Mouse (Mus musculus) limb, embryonic 10.5 days (tissue): ENCODE data around the gene Nostrin. TPM values are rescaled to one million over a fixed set of nuclear protein-coding genes. Genes with fewer than 3 reads are reported as not detected.

Experiments
- DNase-seq: peaks from one replicate; pipeline ENCODE4 v3.0.0-alpha.2; 2017; ENCODE audit warnings: low spot score
- H3K27ac ChIP-seq: fragments of 300-500 bp; sonication (generic); 2 replicates; pipeline ENCODE4 v1.5.1; 2016; ENCODE audit warnings: mild to moderate bottlenecking
- H3K27me3 ChIP-seq: fragments of 300-500 bp; sonication (generic); 2 replicates; pipeline ENCODE4 v1.6.1; 2016; ENCODE audit warnings: low read depth, mild to moderate bottlenecking; ENCODE audit not compliant: poor library complexity, severe bottlenecking
- H3K36me3 ChIP-seq: fragments of 300-500 bp; sonication (generic); 2 replicates; pipeline ENCODE4 v1.6.1; 2016; ENCODE audit warnings: mild to moderate bottlenecking, moderate library complexity
- H3K4me1 ChIP-seq: fragments of 300-500 bp; sonication (generic); 2 replicates; pipeline ENCODE4 v1.6.1; 2016
- H3K4me3 ChIP-seq: fragments of 300-500 bp; sonication (generic); 2 replicates; pipeline ENCODE4 v1.5.1; 2016; ENCODE audit warnings: mild to moderate bottlenecking, moderate library complexity
- H3K9me3 ChIP-seq: fragments of 300-500 bp; sonication (generic); replicated peaks from 2 replicates; pipeline ENCODE4 v1.6.1; 2016; ENCODE audit warnings: mild to moderate bottlenecking
- WGBS: fragments of 180-500 bp; shearing (Covaris S2); methylation state at CpG from one replicate; pipeline ENCODE4 v1.1.7; 2016; 5-methylcytosine and 5-hydroxymethylcytosine counted together
- polyA plus RNA-seq: library from polyadenylated mRNA; unstranded; fragments of >200 nt; fragmentation: Nextera tagmentation; extraction: Ambion mirVana; gene quantifications from 2 replicates; pipeline ENCODE4 v1.2.1, GENCODE M21; 2016

Nostrin gene
- polyA plus RNA-seq, 1 experiment from 2014 or later = 1.4 TPM

- 62% methylated on average over 9 of the region's 9 CpGs for WGBS
- Histone ChIP-seq H3K27ac (peak overlapping the region; percentile 46; the same call in 1 of the 2 replicates), H3K36me3 (no peaks in the 10 kb centered on the region), H3K4me3 (no peak overlapping the region), H3K9me3 (no peaks in the 10 kb centered on the region), H3K27me3 (no peaks in the 10 kb centered on the region), H3K4me1 (peaks cover 27% of the 10 kb centered on the region)
- no peak for DNase-seq
Observed at GRCm38 (mm10) chr2:69134937-69135336, 663 bp upstream of the Nostrin start.

DNA sequence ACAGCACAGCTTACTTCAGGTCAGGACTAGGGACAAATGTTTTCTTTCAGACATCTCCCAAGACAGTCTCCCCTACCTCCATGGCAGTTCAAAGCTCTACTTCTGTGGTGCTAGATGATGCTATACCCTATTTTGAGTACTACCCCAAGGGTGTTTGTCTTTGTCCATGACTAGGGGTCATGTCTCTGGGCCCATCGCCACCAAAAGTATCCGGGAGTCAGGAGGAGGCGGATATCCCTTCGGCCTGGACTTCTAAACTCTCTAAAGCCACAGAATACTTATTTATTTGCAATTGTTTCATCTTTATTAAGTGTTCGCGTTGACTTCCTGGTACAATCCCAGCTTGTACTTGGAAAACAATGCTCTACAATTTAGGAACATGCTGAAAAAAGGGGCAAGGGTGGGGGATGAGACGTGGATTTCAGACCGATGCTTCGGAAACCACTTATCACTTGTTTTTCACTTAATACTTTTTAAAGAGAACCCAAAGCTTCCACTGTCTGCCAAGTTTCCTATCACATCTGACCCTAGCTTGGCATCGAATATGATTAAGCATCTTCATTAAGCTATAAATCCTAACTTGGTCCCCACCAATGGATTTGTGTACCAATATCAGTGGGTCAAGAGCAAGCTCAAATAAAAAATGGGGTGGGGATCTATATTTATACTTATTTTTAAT, 1.9 kb downstream of the Nostrin start:
- no peak overlapping the region for H3K4me3 ChIP-seq
- no peaks in the 10 kb centered on the region for H3K27me3 ChIP-seq
- no peak overlapping the region for H3K27ac ChIP-seq
- H3K4me1 ChIP-seq = peaks cover 22% of the 10 kb centered on the region
- no peaks in the 10 kb centered on the region for H3K36me3 ChIP-seq
- WGBS = 91% methylated on average over 10 of the region's 10 CpGs
- DNase-seq = no peak
- H3K9me3 ChIP-seq = no peaks in the 10 kb centered on the region

- H3K36me3 ChIP-seq = no peaks in the 10 kb centered on the region
- DNase-seq = no peak
- 84% methylated on average over 4 of the region's 4 CpGs for WGBS
- H3K4me3 ChIP-seq = no peak overlapping the region
- no peaks in the 10 kb centered on the region for H3K9me3 ChIP-seq
- no peaks in the 10 kb centered on the region for H3K27me3 ChIP-seq
- no peak overlapping the region for H3K27ac ChIP-seq
- peaks cover 22% of the 10 kb centered on the region for H3K4me1 ChIP-seq
Observed at GRCm38 (mm10) chr2:69138759-69139158, 3.2 kb downstream of the Nostrin start.

DNA sequence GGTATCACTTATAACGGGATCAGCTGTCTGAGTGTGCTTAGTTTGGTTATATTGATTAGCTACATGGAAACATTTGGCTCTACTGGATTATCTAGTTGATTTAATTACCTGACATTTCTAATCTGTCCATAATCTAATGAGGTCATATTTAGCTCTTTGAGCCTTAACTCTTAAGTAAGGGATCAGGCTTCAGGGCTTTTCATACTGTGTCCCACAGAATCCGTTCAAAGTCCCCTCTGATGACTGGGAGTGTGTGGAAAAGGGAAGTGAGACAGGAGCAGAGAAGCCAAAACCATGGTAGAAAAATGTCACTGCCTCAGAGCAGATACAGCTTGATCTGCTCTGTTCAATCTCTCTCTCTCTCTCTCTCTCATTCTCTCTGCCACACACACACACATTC, 4.6 kb downstream of the Nostrin start:
- Histone ChIP-seq H3K4me1 (peaks cover 11% of the 10 kb centered on the region), H3K27me3 (no peaks in the 10 kb centered on the region), H3K27ac (no peak overlapping the region), H3K36me3 (no peaks in the 10 kb centered on the region), H3K9me3 (no peaks in the 10 kb centered on the region), H3K4me3 (no peak overlapping the region)
- 77% methylated on average over 2 of the region's 2 CpGs for WGBS
- no peak for DNase-seq

- peaks cover 5% of the 10 kb centered on the region for H3K4me1 ChIP-seq
- H3K9me3 ChIP-seq = no peaks in the 10 kb centered on the region
- no peak overlapping the region for H3K4me3 ChIP-seq
- WGBS = 80% methylated on average over 4 of the region's 4 CpGs
- H3K27ac ChIP-seq = no peak overlapping the region
- no peaks in the 10 kb centered on the region for H3K27me3 ChIP-seq
- no peaks in the 10 kb centered on the region for H3K36me3 ChIP-seq
- DNase-seq = no peak
Observed at GRCm38 (mm10) chr2:69140816-69141215, 5.2 kb downstream of the Nostrin start.

GRCm38 (mm10) chr2:69148691-69149090, 13.1 kb downstream of the Nostrin start:
- H3K4me1 ChIP-seq = no peaks in the 10 kb centered on the region
- H3K27me3 ChIP-seq = no peaks in the 10 kb centered on the region
- H3K9me3 ChIP-seq = no peaks in the 10 kb centered on the region
- H3K4me3 ChIP-seq = no peak overlapping the region
- DNase-seq = no peak
- no peak overlapping the region for H3K27ac ChIP-seq
- WGBS = 85% methylated on average over 3 of the region's 3 CpGs
- H3K36me3 ChIP-seq = no peaks in the 10 kb centered on the region

- Histone ChIP-seq H3K4me1 (no peaks in the 10 kb centered on the region), H3K9me3 (no peaks in the 10 kb centered on the region), H3K4me3 (no peak overlapping the region), H3K27me3 (no peaks in the 10 kb centered on the region), H3K27ac (no peak overlapping the region), H3K36me3 (no peaks in the 10 kb centered on the region)
- WGBS = 87% methylated on average over 10 of the region's 10 CpGs
- DNase-seq = no peak
Observed at GRCm38 (mm10) chr2:69149154-69149553, 13.6 kb downstream of the Nostrin start.

DNA sequence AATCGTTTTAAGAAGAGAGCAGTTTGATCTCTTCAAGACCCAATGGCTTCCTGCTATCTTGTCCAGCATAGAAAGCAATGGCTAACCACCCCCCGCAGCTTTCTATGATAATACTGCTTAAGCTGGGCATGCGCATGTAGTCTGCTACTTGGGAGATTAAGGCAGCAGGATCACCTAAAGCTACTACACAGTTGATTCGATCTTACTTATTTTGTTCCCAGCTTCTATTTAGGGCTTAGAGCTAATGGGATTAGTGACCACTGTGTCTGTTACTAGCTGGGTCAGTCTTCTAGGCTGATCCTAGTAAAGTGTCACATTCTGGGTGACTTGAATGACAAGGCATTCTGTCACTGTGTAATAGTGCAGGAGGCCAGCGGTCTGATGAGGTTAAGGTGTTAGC, 15.2 kb downstream of the Nostrin start:
- H3K27ac ChIP-seq = no peak overlapping the region
- DNase-seq = no peak
- no peaks in the 10 kb centered on the region for H3K9me3 ChIP-seq
- no peaks in the 10 kb centered on the region for H3K36me3 ChIP-seq
- 0 out of 2 replicates have a peak, but pooled peaks cover under 1% of the 10 kb centered on the region for H3K4me1 ChIP-seq
- no peak overlapping the region for H3K4me3 ChIP-seq
- no peaks in the 10 kb centered on the region for H3K27me3 ChIP-seq
- WGBS = 80% methylated on average over 5 of the region's 5 CpGs

- no peak for DNase-seq
- Histone ChIP-seq H3K4me3 (no peak overlapping the region), H3K9me3 (no peaks in the 10 kb centered on the region), H3K27me3 (no peaks in the 10 kb centered on the region), H3K36me3 (no peaks in the 10 kb centered on the region), H3K27ac (no peak overlapping the region), H3K4me1 (0 out of 2 replicates have a peak, but pooled peaks cover 3% of the 10 kb centered on the region)
- WGBS = 64% methylated on average over 3 of the region's 3 CpGs
Observed at GRCm38 (mm10) chr2:69155861-69156260, 20.3 kb downstream of the Nostrin start.

DNA sequence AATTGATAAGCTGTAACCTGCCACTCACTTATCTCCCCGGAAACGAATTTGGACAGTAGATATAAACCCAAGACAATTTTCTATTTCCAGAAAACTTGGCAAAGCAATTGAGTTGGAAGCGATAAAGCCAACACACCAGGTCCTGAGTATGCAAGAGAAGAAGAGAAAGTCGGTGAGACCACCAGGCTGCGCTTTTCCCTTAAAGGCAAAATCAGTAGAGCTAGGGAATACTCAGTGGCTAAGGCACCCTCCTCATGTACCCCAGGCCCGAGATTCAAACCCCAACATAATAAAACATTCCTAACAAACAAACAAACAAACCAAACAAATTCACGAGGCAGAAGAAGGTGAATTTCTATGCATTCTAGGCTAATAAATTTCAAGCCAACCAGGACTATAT, 20.7 kb downstream of the Nostrin start:
- Histone ChIP-seq H3K27ac (no peak overlapping the region), H3K36me3 (no peaks in the 10 kb centered on the region), H3K9me3 (no peaks in the 10 kb centered on the region), H3K27me3 (no peaks in the 10 kb centered on the region), H3K4me1 (0 out of 2 replicates have a peak, but pooled peaks cover 3% of the 10 kb centered on the region), H3K4me3 (no peak overlapping the region)
- WGBS = 73% methylated on average over 7 of the region's 7 CpGs
- no peak for DNase-seq

DNA sequence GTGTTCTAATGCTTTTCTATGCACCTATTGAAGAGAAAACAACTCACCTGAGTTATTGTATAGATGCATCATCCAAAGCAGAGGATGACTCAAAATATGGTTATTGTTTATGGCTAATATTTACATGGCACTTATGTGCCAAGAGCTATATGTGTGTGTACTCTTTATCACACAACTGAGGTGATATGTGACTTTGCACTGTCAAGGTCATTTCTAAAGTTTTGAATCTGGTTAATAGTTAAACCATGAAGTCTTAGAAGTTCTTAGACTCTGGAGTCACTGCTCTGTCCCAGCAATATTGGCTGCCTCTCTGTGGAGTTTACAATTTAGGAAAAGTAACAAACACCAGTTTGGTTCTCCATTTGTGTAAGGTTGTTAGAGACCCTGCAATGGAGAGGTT, 23.3 kb downstream of the Nostrin start:
- no peaks in the 10 kb centered on the region for H3K9me3 ChIP-seq
- H3K36me3 ChIP-seq = no peaks in the 10 kb centered on the region
- no peak for DNase-seq
- H3K4me3 ChIP-seq = no peak overlapping the region
- peaks cover 10% of the 10 kb centered on the region for H3K4me1 ChIP-seq
- H3K27me3 ChIP-seq = no peaks in the 10 kb centered on the region
- H3K27ac ChIP-seq = no peak overlapping the region

DNA sequence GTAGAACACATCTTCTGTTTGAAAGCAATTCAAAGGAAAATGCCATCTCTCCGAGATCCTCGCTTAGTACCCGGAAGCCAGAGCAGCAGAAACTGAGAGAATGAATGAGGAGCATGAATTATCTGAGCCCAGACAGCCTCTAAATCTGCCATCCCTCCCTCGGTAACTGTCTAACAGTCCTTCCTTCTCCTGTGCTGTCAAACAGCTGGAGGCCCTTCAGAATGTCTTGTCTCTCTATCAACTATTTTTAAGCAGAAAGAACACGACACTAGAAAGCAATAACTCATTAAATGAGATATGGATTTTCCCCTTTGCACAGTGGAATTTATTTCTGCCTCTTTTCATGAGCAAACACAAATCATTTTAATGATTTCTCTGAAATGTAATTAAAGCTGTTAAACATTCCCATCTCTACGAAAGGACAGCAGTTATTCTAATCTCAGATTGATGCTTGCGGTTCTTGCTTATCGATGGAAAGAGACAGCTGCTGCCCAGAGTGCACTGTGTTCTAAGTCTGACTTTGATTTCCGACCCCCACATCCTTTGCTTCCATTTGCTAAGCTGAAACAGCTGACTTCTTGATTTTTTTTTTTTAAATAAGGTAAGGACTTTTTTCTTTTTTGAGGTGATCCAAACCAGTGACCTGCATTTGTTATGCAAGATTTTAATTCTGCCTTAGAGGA, 34.9 kb downstream of the Nostrin start:
- DNase-seq = no peak
- Histone ChIP-seq H3K36me3 (no peaks in the 10 kb centered on the region), H3K4me3 (no peak overlapping the region), H3K27ac (no peak overlapping the region), H3K9me3 (no peaks in the 10 kb centered on the region), H3K27me3 (no peaks in the 10 kb centered on the region), H3K4me1 (no peaks in the 10 kb centered on the region)
- WGBS = 67% methylated on average over 9 of the region's 9 CpGs

DNA sequence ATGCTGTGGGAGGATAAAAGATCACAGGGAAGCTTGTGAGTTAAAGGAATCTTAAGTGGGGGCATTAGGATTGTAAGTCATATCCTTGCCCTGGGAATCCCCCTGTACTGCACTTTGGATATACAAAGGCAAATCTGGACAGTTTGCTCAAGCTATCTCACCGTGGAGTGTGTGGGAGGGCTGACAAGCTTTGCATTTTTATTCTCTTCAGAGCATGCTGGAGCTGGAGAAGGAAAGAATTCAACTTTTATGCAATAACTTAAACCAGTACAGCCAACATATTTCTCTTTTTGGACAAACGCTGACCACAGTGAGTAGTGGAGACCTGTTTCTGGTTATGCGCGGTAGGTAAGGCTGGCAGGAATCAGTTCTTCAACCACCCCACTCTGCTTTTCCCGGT, 39.7 kb downstream of the Nostrin start:
- Histone ChIP-seq H3K36me3 (no peaks in the 10 kb centered on the region), H3K27ac (no peak overlapping the region), H3K9me3 (no peaks in the 10 kb centered on the region), H3K4me1 (no peaks in the 10 kb centered on the region), H3K4me3 (no peak overlapping the region), H3K27me3 (no peaks in the 10 kb centered on the region)
- DNase-seq = no peak
- WGBS = 90% methylated on average over 5 of the region's 5 CpGs
